Mouse (Mus musculus) Patski (cell line): ENCODE results near the gene Rpl9-ps6. TPM values are rescaled to one million over a fixed set of nuclear protein-coding genes. Genes with fewer than 3 reads are reported as not detected.
A peak's percentile ranks its signal among the peaks of the same experiment; 100 is the strongest.

Source experiments
- ATAC-seq: fragments of 100-300 bp; one replicate; pipeline ENCODE4 v1.8.0; 2021
- CTCF ChIA-PET: fragments of 350-600 bp; sonication (Branson Sonifier 250); formaldehyde crosslinking; loops from one replicate; lab custom pipeline; 2022; ENCODE audit warnings: inconsistent platforms; lab: Charles Lee
- POLR2A ChIA-PET: fragments of 350-600 bp; sonication (Branson Sonifier 250); formaldehyde crosslinking; loops from one replicate; lab custom pipeline; 2022; ENCODE audit warnings: antibody characterized with exemption, inconsistent platforms; lab: Charles Lee
- DNase-seq: peaks from one replicate; pipeline ENCODE4 v3.0.0-alpha.2; 2011; ENCODE audit warnings: low read depth, low spot score
- H3K27me3 ChIP-seq: fragments of 371-371 bp; one replicate; pipeline ENCODE4 v1.5.1; 2021
- CTCF ChIP-seq: fragments of 100-300 bp; IDR thresholded peaks from one replicate; pipeline ENCODE4 v1.5.1; 2021
- in situ Hi-C: fragments of 300-500 bp; cut with MboI; formaldehyde crosslinking; loops from 3 replicates; pipeline ENCODE4 v1.11.1; 2018; ENCODE audit warnings: low pct_unique_long_range_greater_than_20kb, mixed read lengths
- polyA plus RNA-seq: library from polyadenylated mRNA; unstranded; gene quantifications from one replicate; pipeline ENCODE4 v1.2.3, GENCODE M21; 2021

Gene Rpl9-ps6
- polyA plus RNA-seq: 38.9 TPM

DNA sequence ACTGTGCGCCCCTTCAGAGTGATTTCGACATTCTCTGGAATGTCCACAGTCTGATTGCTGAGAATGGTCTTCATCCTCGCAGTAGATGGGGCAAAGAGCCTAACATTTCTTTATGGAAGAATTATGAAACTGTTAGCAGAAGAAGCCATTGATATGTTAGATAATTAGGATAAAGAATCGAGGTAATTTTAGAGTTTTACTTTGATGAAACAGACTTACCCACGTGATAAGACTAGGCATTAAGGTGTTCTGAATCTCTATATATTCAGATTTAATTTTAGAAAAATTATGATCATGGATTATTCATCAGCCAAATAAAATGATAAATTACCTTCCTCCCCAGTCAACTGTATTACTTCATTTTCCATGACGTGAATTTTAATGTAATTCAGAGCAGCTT lies at the start of gene Rpl9-ps6:
Gene Rpl9-ps6 (minus strand): TSS at position 101 of the 400 bp plus-strand sequence.
- CTCF ChIA-PET: no interaction called here

GRCm38 (mm10) chr19:32512518-32512917 lies 46.1 kb upstream of the Rpl9-ps6 start:
- POLR2A ChIA-PET: no interaction called here
- no peaks in the 10 kb centered on the region for H3K27me3 ChIP-seq
- no peak for ATAC-seq
- in situ Hi-C loops: loop anchor here (25.0 kb wide), 1 partner anchor 725 kb away; no protein-coding TSS in a partner anchor
- TF ChIP-seq CTCF: peak; percentile 61
- CTCF ChIA-PET: interaction anchor here (0.7 to 1.5 kb wide), 3 partner anchors 172 to 199 kb away, joined by 3 to 5 read pairs (median 3); no protein-coding TSS in a partner anchor
- no peak for DNase-seq

More for the DNA sequence above, at the start of gene Rpl9-ps6:
- H3K27me3 ChIP-seq: peaks cover 14% of the 10 kb centered on the region
- POLR2A ChIA-PET: no interaction called here
- DNase-seq (no peak), ATAC-seq (no peak)
- TF ChIP-seq CTCF: no peak
- in situ Hi-C loops: no loop called here

- no peak for TF ChIP-seq CTCF
- in situ Hi-C loops: loop anchor here (25.0 kb wide), 1 partner anchor 726 kb away; no protein-coding TSS in a partner anchor
- DNase-seq (no peak), ATAC-seq (no peak)
- POLR2A ChIA-PET: interaction anchor here (0.6 kb wide), 1 partner anchor 613 kb away, joined by 3 read pairs; no protein-coding TSS in a partner anchor
- CTCF ChIA-PET: no interaction called here
- no peaks in the 10 kb centered on the region for H3K27me3 ChIP-seq
These were observed 44.6 kb upstream of the Rpl9-ps6 start for GRCm38 (mm10) chr19:32510962-32511361.

DNA sequence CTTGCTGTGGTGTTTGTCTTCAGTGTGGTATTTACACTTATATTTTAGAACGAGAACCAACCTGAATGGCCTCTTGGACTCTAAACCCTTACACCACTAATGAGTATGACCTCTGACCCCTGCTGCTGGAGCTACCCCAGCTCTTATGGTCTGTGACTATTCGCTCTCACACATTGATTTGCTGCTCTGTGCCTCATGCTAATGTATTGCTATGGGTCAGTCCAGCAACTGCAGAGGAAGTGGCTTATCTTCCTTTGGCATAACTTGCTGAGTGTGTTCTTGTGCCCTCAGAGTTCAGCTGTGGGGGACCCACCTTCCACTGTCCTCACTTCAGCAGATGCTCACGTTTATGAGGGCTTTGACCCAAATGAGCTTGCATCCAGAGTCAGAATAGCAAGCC lies 43.9 kb upstream of the Rpl9-ps6 start:
- ATAC-seq: no peak
- no peak for DNase-seq
- TF ChIP-seq CTCF: no peak
- in situ Hi-C loops: loop anchor here (25.0 kb wide), 1 partner anchor 727 kb away; no protein-coding TSS in a partner anchor
- ChIA-PET POLR2A (interaction anchor here (0.6 kb wide), 1 partner anchor 614 kb away, joined by 3 read pairs; no protein-coding TSS in a partner anchor), CTCF (no interaction called here)
- no peaks in the 10 kb centered on the region for H3K27me3 ChIP-seq

DNA sequence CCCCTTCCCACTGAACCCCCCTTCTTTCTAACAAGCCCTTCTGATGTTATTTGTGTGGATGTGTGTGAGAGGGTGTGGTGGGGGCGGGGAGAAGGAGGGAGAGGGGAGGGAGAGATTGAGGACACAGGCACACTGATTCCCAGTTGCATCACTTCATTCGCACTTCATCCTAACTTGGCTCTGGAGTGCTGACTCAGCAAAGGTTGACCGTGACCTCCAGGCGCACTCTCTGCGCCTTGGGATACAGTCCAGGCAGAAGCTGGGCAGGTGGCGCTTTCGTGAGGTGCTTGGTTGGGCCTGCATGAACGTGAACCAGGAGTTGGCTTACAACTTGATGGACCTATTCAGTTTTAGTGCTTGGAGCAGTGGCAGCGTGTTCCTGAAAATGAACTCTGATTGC lies 41.1 kb upstream of the Rpl9-ps6 start:
- in situ Hi-C loops: loop anchor here (25.0 kb wide), 1 partner anchor 730 kb away; no protein-coding TSS in a partner anchor
- CTCF ChIA-PET: interaction anchor here (1.5 kb wide), 1 partner anchor 8 kb away, joined by 4 read pairs; no protein-coding TSS in a partner anchor
- no peaks in the 10 kb centered on the region for H3K27me3 ChIP-seq
- TF ChIP-seq CTCF: no peak
- DNase-seq: no peak
- ATAC-seq: no peak
- POLR2A ChIA-PET: interaction anchor here (0.7 kb wide), 1 partner anchor 17 kb away, joined by 3 read pairs; no protein-coding TSS in a partner anchor

GRCm38 (mm10) chr19:32507100-32507499 lies 40.7 kb upstream of the Rpl9-ps6 start:
- no peak for TF ChIP-seq CTCF
- ATAC-seq: no peak

GRCm38 (mm10) chr19:32506514-32506913 lies 40.1 kb upstream of the Rpl9-ps6 start:
- ATAC-seq (no peak), DNase-seq (no peak)
- in situ Hi-C loops: loop anchor here (25.0 kb wide), 1 partner anchor 731 kb away; no protein-coding TSS in a partner anchor
- no peaks in the 10 kb centered on the region for H3K27me3 ChIP-seq
- CTCF ChIA-PET: interaction anchor here (1.0 kb wide), 1 partner anchor 17 kb away, joined by 3 read pairs; no protein-coding TSS in a partner anchor
- no peak for TF ChIP-seq CTCF
- POLR2A ChIA-PET: no interaction called here

More at GRCm38 (mm10) chr19:32507100-32507499, 40.7 kb upstream of the Rpl9-ps6 start:
- ChIA-PET POLR2A (interaction anchor here (0.7 kb wide), 1 partner anchor 16 kb away, joined by 3 read pairs; no protein-coding TSS in a partner anchor), CTCF (interaction anchor here (1.0 to 1.5 kb wide), 2 partner anchors 8 to 16 kb away, joined by 3 to 4 read pairs; no protein-coding TSS in a partner anchor)
- in situ Hi-C loops: loop anchor here (25.0 kb wide), 1 partner anchor 730 kb away; no protein-coding TSS in a partner anchor
- no peaks in the 10 kb centered on the region for H3K27me3 ChIP-seq
- DNase-seq: no peak

GRCm38 (mm10) chr19:32506081-32506480 lies 39.7 kb upstream of the Rpl9-ps6 start:
- TF ChIP-seq CTCF: no peak
- in situ Hi-C loops: loop anchor here (25.0 kb wide), 1 partner anchor 731 kb away; no protein-coding TSS in a partner anchor
- ChIA-PET POLR2A (no interaction called here), CTCF (interaction anchor here (1.0 kb wide), 1 partner anchor 17 kb away, joined by 3 read pairs; no protein-coding TSS in a partner anchor)
- DNase-seq (no peak), ATAC-seq (no peak)
- H3K27me3 ChIP-seq: no peaks in the 10 kb centered on the region

GRCm38 (mm10) chr19:32501414-32501813 lies 35.0 kb upstream of the Rpl9-ps6 start:
- peak; percentile 73 for TF ChIP-seq CTCF
- DNase-seq (no peak), ATAC-seq (peak; percentile 52)
- CTCF ChIA-PET: interaction anchor here (1.0 kb wide), 1 partner anchor 14 kb away, joined by 3 read pairs; no protein-coding TSS in a partner anchor
- H3K27me3 ChIP-seq: no peaks in the 10 kb centered on the region
- POLR2A ChIA-PET: no interaction called here
- in situ Hi-C loops: loop anchor here (5.0 to 25.0 kb wide), 2 partner anchors 186 to 736 kb away; no protein-coding TSS in a partner anchor

- DNase-seq: no peak
- no peaks in the 10 kb centered on the region for H3K27me3 ChIP-seq
- ChIA-PET CTCF (interaction anchor here (0.9 to 1.1 kb wide), 2 partner anchors 86 to 169 kb away, joined by 3 read pairs; no protein-coding TSS in a partner anchor), POLR2A (no interaction called here)
- in situ Hi-C loops: loop anchor here (10.0 kb wide), 1 partner anchor 523 kb away; no protein-coding TSS in a partner anchor
- no peak for TF ChIP-seq CTCF
- ATAC-seq: peak; percentile 84
These were observed 31.6 kb upstream of the Rpl9-ps6 start for GRCm38 (mm10) chr19:32498002-32498401.
